In the genomic region with DNA sequence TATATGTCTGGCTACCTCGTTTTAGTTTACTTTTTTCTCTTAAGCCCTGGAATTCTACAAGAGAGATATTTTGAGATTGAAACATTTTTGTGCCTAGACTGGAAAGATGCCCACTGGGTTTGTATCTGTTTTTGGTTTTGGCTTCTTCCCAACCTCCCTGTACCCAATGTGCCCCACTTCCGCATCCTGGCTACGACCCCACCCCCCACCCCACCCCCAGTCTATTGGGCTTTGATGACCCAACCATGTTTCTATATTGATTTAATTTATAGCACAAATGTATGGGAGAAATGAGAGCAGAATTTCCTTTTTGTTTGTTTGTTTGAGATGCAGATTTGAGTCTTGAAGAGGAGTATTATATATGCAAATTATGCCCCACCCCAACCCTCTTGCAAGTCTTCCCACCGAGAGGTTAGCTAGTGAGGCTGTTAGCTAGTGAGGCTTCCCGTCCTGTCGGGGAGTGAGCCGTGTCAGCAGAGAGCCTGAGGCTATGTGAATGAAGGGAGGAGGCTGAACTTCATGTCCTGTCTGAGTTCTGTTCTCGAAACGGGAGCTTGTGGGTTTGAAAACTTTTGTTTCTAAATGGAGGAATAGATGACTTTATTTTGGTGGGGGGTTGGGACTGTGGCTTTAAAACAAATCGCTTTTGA, we compare ENCODE assay signal across 8 mouse cellular contexts. TPM values are rescaled to one million over a fixed set of nuclear protein-coding genes. Genes with fewer than 3 reads are reported as not detected.
DNase-seq lines count a peak whose midpoint lies in the region; ATAC-seq and TF ChIP-seq lines count a peak whose summit lies in the region.
"Not testable (repeated sequence)": the region's sequence is repeated elsewhere in the genome, so short reads cannot be mapped to it uniquely, and the experiment has no call there.

No protein-coding gene starts in this region.

- peak overlapping the region; percentile 40 for H3K4me2 ChIP-seq in embryonic facial prominence, embryonic 11.5 days (ENCODE audit: low read depth, low read length)
- peak overlapping the region; percentile 100 for H3K4me2 ChIP-seq in heart, embryonic 12.5 days
- peak overlapping the region; percentile 98 for H3K4me2 ChIP-seq in intestine, postnatal 0 days (replicated peaks; ENCODE audit: low read depth)
- peak overlapping the region; percentile 99 for H3K4me2 ChIP-seq in liver, embryonic 12.5 days
- H3K4me2 ChIP-seq in midbrain, embryonic 14.5 days (ENCODE audit: low read length), result peak overlapping the region; percentile 100
- H3K4me2 ChIP-seq in stomach, embryonic 14.5 days (replicated peaks; ENCODE audit: low read depth, low read length), result peak overlapping the region; percentile 100

- H3K27ac ChIP-seq in embryonic facial prominence, embryonic 11.5 days (replicated peaks; ENCODE audit: low read depth, low read length); heart, embryonic 12.5 days (ENCODE audit: poor library complexity, severe bottlenecking); intestine, postnatal 0 days (ENCODE audit: low read depth, low read length); liver, embryonic 12.5 days; midbrain, embryonic 14.5 days (replicated peaks; ENCODE audit: low read depth, low read length); stomach, embryonic 14.5 days (ENCODE audit: low read length): not testable (repeated sequence)

- peak overlapping the region; percentile 12 for H3K4me3 ChIP-seq in embryonic facial prominence, embryonic 11.5 days (ENCODE audit: low read depth, low read length)
- peak overlapping the region; percentile 42 for H3K4me3 ChIP-seq in heart, embryonic 12.5 days
- peak overlapping the region; percentile 81 for H3K4me3 ChIP-seq in intestine, postnatal 0 days (ENCODE audit: low read depth, low read length)
- H3K4me3 ChIP-seq in liver, embryonic 12.5 days, result peak overlapping the region; percentile 85
- H3K4me3 ChIP-seq in midbrain, embryonic 14.5 days (replicated peaks; ENCODE audit: low read depth, low read length), result peak overlapping the region; percentile 91
- H3K4me3 ChIP-seq in stomach, embryonic 14.5 days (ENCODE audit: low read depth, low read length), result peak overlapping the region; percentile 82

- H3K4me1 ChIP-seq in embryonic facial prominence, embryonic 11.5 days (ENCODE audit: control insufficient read depth, insufficient read depth, low read length), result not testable (repeated sequence)
- peaks cover 56% of the 10 kb centered on the region for H3K4me1 ChIP-seq in heart, embryonic 12.5 days (replicated peaks)
- peaks cover 16% of the 10 kb centered on the region for H3K4me1 ChIP-seq in intestine, postnatal 0 days (replicated peaks; ENCODE audit: control insufficient read depth, insufficient read depth, low read length)
- peaks cover 71% of the 10 kb centered on the region for H3K4me1 ChIP-seq in liver, embryonic 12.5 days
- H3K4me1 ChIP-seq in midbrain, embryonic 14.5 days (ENCODE audit: control insufficient read depth, insufficient read depth, low read length), result peaks cover 25% of the 10 kb centered on the region
- peaks cover 28% of the 10 kb centered on the region for H3K4me1 ChIP-seq in stomach, embryonic 14.5 days (ENCODE audit: control insufficient read depth, insufficient read depth, low read length)

- H3K27me3 ChIP-seq in embryonic facial prominence, embryonic 11.5 days (ENCODE audit: control insufficient read depth, insufficient read depth, low read length); heart, embryonic 12.5 days (replicated peaks); intestine, postnatal 0 days (replicated peaks; ENCODE audit: control insufficient read depth, insufficient read depth, low read length); liver, embryonic 12.5 days (replicated peaks); midbrain, embryonic 14.5 days (ENCODE audit: control insufficient read depth, insufficient read depth, low read length); stomach, embryonic 14.5 days (ENCODE audit: control insufficient read depth, insufficient read depth, low read length): not testable (repeated sequence)

- 0 out of 2 replicates have a peak overlapping the region, but pooled peaks have one; percentile 14 for H3K9ac ChIP-seq in embryonic facial prominence, embryonic 11.5 days (replicated peaks; ENCODE audit: low read length)
- peak overlapping the region; percentile 65 for H3K9ac ChIP-seq in heart, embryonic 12.5 days
- not testable (repeated sequence) for H3K9ac ChIP-seq in intestine, postnatal 0 days (ENCODE audit: low read depth, low read length); stomach, embryonic 14.5 days (replicated peaks; ENCODE audit: low read depth, low read length)
- H3K9ac ChIP-seq in liver, embryonic 12.5 days, result peak overlapping the region; percentile 58
- peak overlapping the region; percentile 43; the same call in 1 of the 2 replicates for H3K9ac ChIP-seq in midbrain, embryonic 14.5 days (replicated peaks; ENCODE audit: low read length)

- 3% methylated on average over 10 of the region's 10 CpGs for WGBS in embryonic facial prominence, embryonic 11.5 days
- WGBS in heart, embryonic 12.5 days, result 5% methylated on average over 10 of the region's 10 CpGs
- WGBS in intestine, postnatal 0 days, result 4% methylated on average over 10 of the region's 10 CpGs
- 6% methylated on average over 10 of the region's 10 CpGs for WGBS in liver, embryonic 12.5 days (ENCODE audit: insufficient replicate concordance)
- WGBS in midbrain, embryonic 14.5 days, result 5% methylated on average over 10 of the region's 10 CpGs
- WGBS in stomach, embryonic 14.5 days, result 3% methylated on average over 10 of the region's 10 CpGs

- TF ChIP-seq CTCF in intestine, postnatal 0 days (IDR thresholded peaks at IDR 0.05; ENCODE audit: low read depth), result not testable (repeated sequence)

- peak; percentile 76 for DNase-seq in 416B (ENCODE audit: low read depth)
- peak; percentile 82 for DNase-seq in ZHBTc4 (ENCODE audit: low read depth, low spot score)
- peak; percentile 52 for DNase-seq in embryonic facial prominence, embryonic 11.5 days (ENCODE audit: low spot score)
- DNase-seq in midbrain, embryonic 14.5 days, result peak; percentile 58

- not testable (repeated sequence) for ATAC-seq in embryonic facial prominence, embryonic 11.5 days (replicated peaks; ENCODE audit: insufficient number of reproducible peaks, low FRiP score, low TSS enrichment, low read depth); heart, embryonic 12.5 days (ENCODE audit: insufficient number of reproducible peaks, low FRiP score); intestine, postnatal 0 days; liver, embryonic 12.5 days; midbrain, embryonic 14.5 days (ENCODE audit: low FRiP score, low TSS enrichment); stomach, embryonic 14.5 days (ENCODE audit: insufficient number of reproducible peaks, insufficient read depth, low FRiP score, low read depth)

- H3K36me3 ChIP-seq in embryonic facial prominence, embryonic 11.5 days (replicated peaks; ENCODE audit: control insufficient read depth, insufficient read depth, low read depth, low read length); stomach, embryonic 14.5 days (ENCODE audit: control insufficient read depth, insufficient read depth, low read length): not testable (repeated sequence)
- peaks cover 19% of the 10 kb centered on the region for H3K36me3 ChIP-seq in heart, embryonic 12.5 days
- H3K36me3 ChIP-seq in intestine, postnatal 0 days (ENCODE audit: control insufficient read depth, insufficient read depth), result peaks cover 20% of the 10 kb centered on the region
- H3K36me3 ChIP-seq in liver, embryonic 12.5 days, result peaks cover 30% of the 10 kb centered on the region
- peaks cover 25% of the 10 kb centered on the region for H3K36me3 ChIP-seq in midbrain, embryonic 14.5 days (ENCODE audit: control insufficient read depth, insufficient read depth, low read length)

- not testable (repeated sequence) for H3K9me3 ChIP-seq in embryonic facial prominence, embryonic 11.5 days (replicated peaks; ENCODE audit: control insufficient read depth, low read length); heart, embryonic 12.5 days (replicated peaks); intestine, postnatal 0 days (ENCODE audit: control insufficient read depth); liver, embryonic 12.5 days (replicated peaks); midbrain, embryonic 14.5 days (ENCODE audit: control insufficient read depth, low read length); stomach, embryonic 14.5 days (ENCODE audit: control insufficient read depth, low read depth, low read length)

RNA-seq across cellular contexts. Expression of gene Fbxl14, which starts 2.4 kb away (rescaled TPM):
- polyA plus RNA-seq in embryonic facial prominence, embryonic 11.5 days (2014; fragmentation: Nextera tagmentation; extraction: Ambion mirVana), result 6.0 and 7.0 TPM in 2 replicates
- 4.0 and 4.1 TPM in 2 replicates for polyA plus RNA-seq in heart, embryonic 12.5 days (2016; fragmentation: Nextera tagmentation; extraction: Ambion mirVana)
- 4.0 and 4.4 TPM in 2 replicates for polyA plus RNA-seq in intestine, postnatal 0 days (2015; fragmentation: Nextera tagmentation; extraction: Ambion mirVana)
- polyA plus RNA-seq in liver, embryonic 12.5 days (2016; fragmentation: Nextera tagmentation; extraction: Ambion mirVana), result 3.2 and 3.4 TPM in 2 replicates
- polyA plus RNA-seq in midbrain, embryonic 14.5 days (2014; fragmentation: Nextera tagmentation; extraction: Ambion mirVana), result 5.5 and 5.6 TPM in 2 replicates
- polyA plus RNA-seq in stomach, embryonic 14.5 days (2014; fragmentation: Nextera tagmentation; extraction: Ambion mirVana), result 5.3 and 6.0 TPM in 2 replicates

Comparison
In these comparisons a context has a peak if more than half of its experiments do, and no peak if none do; other contexts are left out.
1. H3K4me2 ChIP-seq: peak in every context shown above with its lines; median percentile 100 in heart, embryonic 12.5 days; 100 in midbrain, embryonic 14.5 days; 100 in stomach, embryonic 14.5 days; 99 in liver, embryonic 12.5 days; 98 in intestine, postnatal 0 days; 40 in embryonic facial prominence, embryonic 11.5 days.
2. H3K4me3 ChIP-seq: peak in every context shown above with its lines; median percentile 91 in midbrain, embryonic 14.5 days; 85 in liver, embryonic 12.5 days; 82 in stomach, embryonic 14.5 days; 81 in intestine, postnatal 0 days; 42 in heart, embryonic 12.5 days; 12 in embryonic facial prominence, embryonic 11.5 days.